Mouse (Mus musculus) small intestine, adult 2 months (tissue): ENCODE measurements around the gene Rpl10.

Source experiments
- CTCF ChIP-seq: fragments of 200-500 bp; IDR thresholded peaks from 2 replicates; pipeline ENCODE4 v1.5.1; 2012; ENCODE audit warnings: low read depth, mild to moderate bottlenecking, control low read depth, inconsistent platforms, low read length, moderate library complexity, mixed read lengths; ENCODE audit not compliant: insufficient replicate concordance, insufficient read length; ENCODE audit errors: extremely low read depth
- POLR2A ChIP-seq: fragments of 200-500 bp; IDR thresholded peaks from 2 replicates; pipeline ENCODE4 v1.6.1; 2012; ENCODE audit warnings: low read depth, mild to moderate bottlenecking, control low read depth, inconsistent platforms, low read length, moderate library complexity

DNA sequence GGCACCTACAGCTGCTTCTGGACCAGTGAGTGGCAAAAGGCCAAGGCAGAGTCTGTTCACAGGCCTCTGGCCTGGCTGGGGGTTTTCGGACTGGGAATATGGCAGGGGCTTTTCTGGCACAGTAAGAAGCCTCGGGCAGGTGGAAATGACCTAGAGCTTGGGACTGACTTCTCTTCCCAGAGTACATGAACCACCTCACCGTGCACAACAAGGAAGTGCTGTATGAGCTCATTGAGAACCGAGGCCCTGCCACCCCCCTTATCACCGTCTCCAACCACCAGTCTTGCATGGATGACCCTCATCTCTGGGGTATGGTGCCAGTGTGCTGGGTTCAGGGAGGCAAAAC lies 12.5 kb downstream of the Rpl10 start:
- TF ChIP-seq CTCF, result no peak
- TF ChIP-seq POLR2A, result no peak
